Mouse (Mus musculus): ENCODE measurements around the gene Fam20b. TPM values are rescaled to one million over a fixed set of nuclear protein-coding genes. Genes with fewer than 3 reads are reported as not detected.

The Fam20b gene
- total RNA-seq, 2 experiments from 2014 or later: 75.4 to 78.3 TPM

DNA sequence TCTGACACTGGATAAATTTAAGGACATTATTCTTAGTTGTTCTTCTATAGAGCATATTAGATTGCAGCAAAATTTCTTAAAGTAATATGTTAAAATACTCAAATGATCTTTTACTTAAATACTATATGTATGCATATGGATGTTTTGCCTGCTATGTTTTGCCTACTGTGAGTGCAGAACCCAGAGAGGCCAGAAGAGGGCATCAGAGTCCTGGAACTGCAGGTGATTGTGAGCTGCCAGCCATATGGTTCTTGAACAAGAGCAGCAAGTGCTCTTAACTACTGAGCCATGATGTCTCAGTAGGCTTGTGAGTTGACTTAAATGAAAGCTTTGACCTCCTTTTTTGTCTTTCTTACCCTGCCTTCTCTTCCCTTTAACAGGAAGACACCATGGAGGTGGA lies 87.9 kb downstream of the Fam20b start:
- Histone ChIP-seq H3K27ac (no peak overlapping the region), H3K4me3 (no peak overlapping the region)
- peak; percentile 71 for TF ChIP-seq CTCF (conservative IDR thresholded peaks at IDR 0.05)
- no peak for DNase-seq (ENCODE audit: low spot score in 2 of 2)

DNA sequence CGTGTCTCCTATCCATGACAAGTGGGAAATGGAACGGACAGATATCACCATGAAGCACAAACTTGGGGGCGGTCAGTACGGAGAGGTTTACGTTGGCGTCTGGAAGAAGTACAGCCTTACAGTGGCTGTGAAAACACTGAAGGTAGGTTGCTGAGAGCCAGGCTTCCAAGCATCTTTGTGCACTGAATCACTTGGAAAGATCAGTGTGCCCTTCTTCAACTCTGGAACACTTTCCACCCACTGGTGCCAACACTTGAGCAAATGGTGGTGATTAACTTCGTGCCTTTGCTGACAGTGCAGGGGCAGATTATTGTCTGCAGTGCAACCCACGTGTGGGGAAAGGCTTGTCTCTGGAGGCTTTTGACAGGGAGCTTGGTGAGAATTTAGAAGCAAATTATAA lies 88.9 kb downstream of the Fam20b start:
- H3K27ac ChIP-seq: peak overlapping the region; percentile 39; the same call in 1 of the 2 replicates
- no peak for DNase-seq (ENCODE audit: low spot score in 2 of 2)
- TF ChIP-seq CTCF (conservative IDR thresholded peaks at IDR 0.05): no peak
- no peak overlapping the region for H3K4me3 ChIP-seq

Other genes with a start within 250 kb of the Fam20b start
- gene Soat1, start 244.8 kb downstream of the Fam20b start, total RNA-seq (2021): 10 to 100 TPM; 49.3 to 55.9 TPM
- 10 to 100 TPM; 40.4 to 44.5 TPM for gene Gm10031, start 195.1 kb downstream of the Fam20b start, total RNA-seq (2021)
- gene Abl2, start 160.3 kb downstream of the Fam20b start, total RNA-seq (2021): 10 to 100 TPM; 87.4 to 88.2 TPM
- 1 to 10 TPM; 7.1 to 8.2 TPM for gene Tor3a, start 44.7 kb downstream of the Fam20b start, total RNA-seq (2021)
- under 1 TPM; 0.79 to 0.92 TPM for gene Angptl1, start 119.5 kb upstream of the Fam20b start, total RNA-seq (2021)
- 10 to 100 TPM; 70.9 to 80.5 TPM for gene Ralgps2, start 220.5 kb upstream of the Fam20b start, total RNA-seq (2021)

Data from layer of hippocampus, adult 2 months (tissue).